Mouse (Mus musculus) spleen, postnatal 10 days (tissue): Measurements from ENCODE around the gene Bola1.
"Not testable (repeated sequence)": the region's sequence is repeated elsewhere in the genome, so short reads cannot be mapped to it uniquely, and the experiment has no call there.

Source experiments
- DNase-seq, 2 experiments: peaks; one replicate each; pipeline ENCODE4 v3.0.0; 2021 to 2022; ENCODE audit warnings: low spot score in 2 of 2

Bola1 gene

GRCm38 (mm10) chr3:96181510-96182381, 37.8 kb downstream of the Bola1 start:
- no peak for DNase-seq

- peak; percentile 24 to 63 for DNase-seq
These were observed 38.6 kb downstream of the Bola1 start, which contains the start of gene Sv2a for GRCm38 (mm10) chr3:96180727-96181477. Gene Sv2a, plus strand, starts transcription at chr3:96181151.

GRCm38 (mm10) chr3:96179531-96179930, 40.0 kb downstream of the Bola1 start:
- no peak for DNase-seq

- no peak for DNase-seq
These were observed 40.6 kb downstream of the Bola1 start for GRCm38 (mm10) chr3:96178902-96179301.

GRCm38 (mm10) chr3:96178427-96178826, 41.1 kb downstream of the Bola1 start:
- DNase-seq = no peak

- no peak for DNase-seq
These were observed 44.3 kb downstream of the Bola1 start for GRCm38 (mm10) chr3:96175251-96175650.

- DNase-seq = not testable (repeated sequence)
These were observed 45.5 kb downstream of the Bola1 start for GRCm38 (mm10) chr3:96174042-96174441.

- no peak for DNase-seq
These were observed 46.3 kb downstream of the Bola1 start for GRCm38 (mm10) chr3:96173185-96173584.

GRCm38 (mm10) chr3:96172197-96173178, 47.0 kb downstream of the Bola1 start, which contains the start of gene Sf3b4:
Gene Sf3b4, plus strand, starts transcription at chr3:96172332.
- peak; percentile 84 to 89 for DNase-seq

- DNase-seq = no peak
These were observed 47.8 kb downstream of the Bola1 start for GRCm38 (mm10) chr3:96171583-96172196.

- no peak for DNase-seq
These were observed 48.4 kb downstream of the Bola1 start for GRCm38 (mm10) chr3:96170976-96171545.

- DNase-seq = no peak
These were observed 49.2 kb downstream of the Bola1 start for GRCm38 (mm10) chr3:96170276-96170675.

GRCm38 (mm10) chr3:96168466-96169158, 50.9 kb downstream of the Bola1 start:
- DNase-seq = no peak

GRCm38 (mm10) chr3:96163040-96163439, 56.5 kb downstream of the Bola1 start:
- DNase-seq = no peak

- no peak for DNase-seq
These were observed 57.4 kb downstream of the Bola1 start, which contains the start of gene Mtmr11 for GRCm38 (mm10) chr3:96161869-96162840. Gene Mtmr11, plus strand, starts transcription at chr3:96162004.

- DNase-seq = no peak
These were observed 58.5 kb downstream of the Bola1 start for GRCm38 (mm10) chr3:96160803-96161516.

GRCm38 (mm10) chr3:96160222-96160802, 59.2 kb downstream of the Bola1 start:
- DNase-seq = no peak

- no peak for DNase-seq
These were observed 59.7 kb downstream of the Bola1 start for GRCm38 (mm10) chr3:96159820-96160219.
